Mouse (Mus musculus) embryonic facial prominence, embryonic 12.5 days (tissue): ENCODE data around the gene Csf1. TPM values are rescaled to one million over a fixed set of nuclear protein-coding genes. Genes with fewer than 3 reads are reported as not detected.
A peak's percentile ranks its signal among the peaks of the same experiment; 100 is the strongest.

ENCODE experiments used
- ATAC-seq: fragments of 200-750 bp; cut with Nextera tagmentation; 2 replicates; pipeline ENCODE4 v1.8.0; 2017; ENCODE audit not compliant: insufficient number of reproducible peaks, insufficient read depth, low FRiP score, low TSS enrichment
- H3K27ac ChIP-seq: fragments of 300-500 bp; sonication (generic); 2 replicates; pipeline ENCODE4 v1.5.1; 2016; ENCODE audit warnings: mild to moderate bottlenecking
- H3K27me3 ChIP-seq: fragments of 300-500 bp; sonication (generic); 2 replicates; pipeline ENCODE4 v1.6.1; 2016; ENCODE audit warnings: mild to moderate bottlenecking, moderate library complexity
- H3K36me3 ChIP-seq: fragments of 300-500 bp; sonication (generic); 2 replicates; pipeline ENCODE4 v1.6.1; 2016; ENCODE audit warnings: mild to moderate bottlenecking
- H3K4me1 ChIP-seq: fragments of 300-500 bp; sonication (generic); 2 replicates; pipeline ENCODE4 v1.6.1; 2016
- H3K4me2 ChIP-seq: fragments of 300-500 bp; sonication (generic); replicated peaks from 2 replicates; pipeline ENCODE4 v1.6.1; 2016; ENCODE audit warnings: mild to moderate bottlenecking, moderate library complexity
- H3K4me3 ChIP-seq: fragments of 300-500 bp; sonication (generic); 2 replicates; pipeline ENCODE4 v1.5.1; 2016; ENCODE audit warnings: mild to moderate bottlenecking
- H3K9ac ChIP-seq: fragments of 300-500 bp; sonication (generic); 2 replicates; pipeline ENCODE4 v1.6.1; 2016; ENCODE audit warnings: mild to moderate bottlenecking, moderate library complexity
- H3K9me3 ChIP-seq: fragments of 300-500 bp; sonication (generic); 2 replicates; pipeline ENCODE4 v1.6.1; 2016; ENCODE audit warnings: mild to moderate bottlenecking, moderate library complexity
- WGBS: fragments of 180-500 bp; shearing (Covaris S2); methylation state at CpG from one replicate; pipeline ENCODE4 v1.1.7; 2016; 5-methylcytosine and 5-hydroxymethylcytosine counted together
- polyA plus RNA-seq: library from polyadenylated mRNA; unstranded; fragments of >200 nt; fragmentation: Nextera tagmentation; extraction: Ambion mirVana; gene quantifications from 2 replicates; pipeline ENCODE4 v1.2.1, GENCODE M21; 2016

The Csf1 gene
- polyA plus RNA-seq, 1 experiment from 2014 or later, result 7.2 TPM

DNA sequence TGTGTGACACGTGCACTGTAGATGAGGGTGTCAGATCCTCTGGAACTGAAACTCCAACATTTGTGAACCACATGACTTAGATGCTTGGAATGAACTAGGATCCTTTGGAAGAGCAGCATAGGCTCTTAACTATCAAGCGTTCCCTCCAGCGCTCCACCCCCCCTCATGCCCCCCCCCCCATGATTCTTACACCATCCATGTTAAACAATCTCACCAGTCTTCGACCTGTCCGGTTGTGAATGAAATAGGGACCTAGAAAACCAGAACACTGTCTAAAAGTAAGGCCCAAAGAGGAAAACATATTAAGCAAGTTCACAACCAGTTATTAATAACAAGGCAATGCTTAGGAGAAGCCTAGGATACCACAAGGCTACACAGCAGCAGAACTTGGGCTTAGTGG is 32.5 kb upstream of the Csf1 start:
- Histone ChIP-seq H3K9ac (no peak overlapping the region), H3K36me3 (no peaks in the 10 kb centered on the region), H3K27ac (peak overlapping the region; percentile 85), H3K27me3 (no peaks in the 10 kb centered on the region), H3K4me3 (no peak overlapping the region), H3K4me2 (no peak overlapping the region), H3K4me1 (peaks cover 18% of the 10 kb centered on the region), H3K9me3 (no peaks in the 10 kb centered on the region)
- WGBS, result 83% methylated on average over 5 of the region's 5 CpGs
- no peak for ATAC-seq

DNA sequence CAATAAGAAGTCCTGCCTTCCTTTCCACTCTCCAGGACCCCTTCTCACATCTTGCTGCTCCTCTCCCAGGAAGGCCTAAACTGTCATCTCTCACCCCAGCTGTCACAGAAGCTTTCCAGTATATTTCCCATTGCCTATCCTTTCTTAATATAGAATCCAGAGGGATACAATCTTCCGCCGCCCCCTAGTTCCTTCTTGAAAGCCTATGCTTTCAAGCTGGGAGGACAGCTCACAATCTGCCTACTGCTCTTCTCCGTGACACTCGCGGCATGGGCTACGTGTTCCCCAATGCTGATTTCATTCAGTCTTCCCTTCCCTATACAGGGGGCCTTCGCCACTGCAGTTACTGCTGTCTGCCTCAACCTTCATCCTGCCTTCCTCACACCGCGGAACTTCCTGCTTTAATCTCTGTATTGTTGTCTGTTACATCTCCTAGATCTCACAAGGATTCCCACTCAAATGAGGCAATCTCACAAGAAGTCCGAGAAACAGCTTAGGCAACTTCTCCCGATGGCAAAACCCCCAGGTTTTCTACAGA is 30.6 kb upstream of the Csf1 start:
- Histone ChIP-seq H3K4me3 (no peak overlapping the region), H3K36me3 (no peaks in the 10 kb centered on the region), H3K27me3 (no peaks in the 10 kb centered on the region), H3K9ac (no peak overlapping the region), H3K4me2 (no peak overlapping the region), H3K27ac (no peak overlapping the region), H3K9me3 (no peaks in the 10 kb centered on the region), H3K4me1 (peaks cover 30% of the 10 kb centered on the region)
- 87% methylated on average over 11 of the region's 11 CpGs for WGBS
- no peak for ATAC-seq

DNA sequence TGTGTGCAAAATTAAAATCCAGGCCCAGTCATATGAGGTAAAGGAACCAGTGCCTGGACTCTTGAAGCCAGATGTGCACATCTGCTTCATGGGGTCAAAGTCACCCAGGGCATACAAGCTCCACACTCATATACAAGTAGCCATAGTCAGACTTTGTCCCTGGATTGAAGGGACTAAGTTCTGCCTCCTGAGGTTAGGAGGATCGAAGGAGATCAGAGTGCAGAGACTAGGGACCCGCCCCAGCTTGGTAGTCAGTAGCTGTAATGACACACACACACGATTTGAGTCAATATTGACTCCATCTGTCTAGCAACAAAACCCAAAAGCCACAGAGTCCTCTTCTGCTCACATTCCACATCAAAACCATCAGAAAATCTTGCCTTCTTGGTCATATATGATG is 30.0 kb upstream of the Csf1 start:
- no peak for ATAC-seq
- no peak overlapping the region for H3K27ac ChIP-seq
- 78% methylated on average over 3 of the region's 3 CpGs for WGBS
- no peaks in the 10 kb centered on the region for H3K27me3 ChIP-seq
- peaks cover 30% of the 10 kb centered on the region for H3K4me1 ChIP-seq
- no peak overlapping the region for H3K4me2 ChIP-seq
- no peak overlapping the region for H3K9ac ChIP-seq
- H3K9me3 ChIP-seq, result no peaks in the 10 kb centered on the region
- H3K36me3 ChIP-seq, result no peaks in the 10 kb centered on the region
- no peak overlapping the region for H3K4me3 ChIP-seq

DNA sequence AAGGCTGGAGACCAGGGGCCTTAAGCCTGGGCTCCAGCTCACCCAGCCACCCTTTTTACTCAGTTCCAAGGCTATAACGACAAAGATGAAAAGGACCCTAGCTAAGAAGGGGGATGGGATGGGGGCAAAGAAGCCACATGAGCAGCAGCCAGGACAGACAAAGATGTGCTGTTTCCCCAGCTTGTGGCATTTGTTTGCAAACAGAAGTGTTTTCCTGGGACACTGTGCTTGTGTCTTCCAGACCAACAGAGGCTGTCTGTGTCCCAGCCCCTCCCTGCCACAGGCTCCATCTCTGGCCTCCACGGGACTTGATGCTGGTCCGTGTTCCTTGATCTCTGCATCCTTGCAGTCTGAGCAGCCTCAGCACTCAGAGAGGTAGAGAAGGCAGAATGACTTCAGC is 28.6 kb upstream of the Csf1 start:
- no peak for ATAC-seq
- no peak overlapping the region for H3K27ac ChIP-seq
- peaks cover 27% of the 10 kb centered on the region for H3K4me1 ChIP-seq

DNA sequence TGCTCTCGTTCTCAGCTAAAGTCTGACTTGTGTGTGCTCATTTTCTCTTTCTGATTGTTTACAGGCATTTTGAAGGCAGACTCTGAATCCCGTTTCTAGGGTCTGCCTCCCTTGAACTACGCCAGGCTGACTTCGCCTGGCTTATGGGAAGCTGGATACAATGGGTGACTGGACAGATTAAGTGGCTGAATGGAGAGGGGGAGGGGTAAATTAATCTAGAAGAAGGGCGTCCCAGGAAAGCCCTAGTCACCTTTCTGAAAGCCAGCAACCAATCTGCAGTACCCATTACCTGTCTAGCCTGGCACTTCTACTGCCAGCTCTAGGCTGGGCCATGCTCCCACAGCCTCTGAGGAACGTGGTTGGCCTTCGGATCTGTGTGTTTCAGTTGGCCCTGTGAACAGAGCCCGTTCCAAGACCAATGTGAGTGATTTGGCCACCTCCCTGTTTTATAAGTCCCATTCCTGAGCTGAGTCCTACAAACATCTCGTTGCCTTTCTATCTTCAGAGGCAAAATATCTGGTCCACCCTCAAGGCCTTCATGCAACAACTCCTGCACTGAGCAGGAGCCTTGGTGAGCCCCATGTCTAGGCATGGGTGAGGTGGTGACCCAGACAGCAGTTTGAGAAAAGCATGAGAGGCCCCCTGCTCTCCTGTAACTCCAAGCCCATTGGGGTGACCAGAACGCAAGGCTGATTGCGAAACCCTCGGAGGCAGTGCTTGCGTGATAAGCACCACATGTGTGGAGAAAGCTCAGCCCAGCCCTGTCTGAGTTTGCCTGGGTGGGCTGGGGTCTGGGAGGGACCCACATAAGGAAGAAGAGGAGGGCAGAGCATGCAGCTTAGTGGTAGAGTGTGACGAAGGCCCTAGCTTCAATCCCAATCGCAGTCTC is 27.6 kb upstream of the Csf1 start:
- Histone ChIP-seq H3K9ac (no peak overlapping the region; the same call in 1 of the 2 replicates), H3K27me3 (no peaks in the 10 kb centered on the region), H3K4me1 (peaks cover 17% of the 10 kb centered on the region), H3K4me3 (no peak overlapping the region), H3K27ac (no peak overlapping the region), H3K9me3 (no peaks in the 10 kb centered on the region), H3K36me3 (no peaks in the 10 kb centered on the region), H3K4me2 (no peak overlapping the region)
- WGBS, result 68% methylated on average over 15 of the region's 15 CpGs
- ATAC-seq, result no peak

More for the DNA sequence above, 28.6 kb upstream of the Csf1 start:
- Histone ChIP-seq H3K9me3 (no peaks in the 10 kb centered on the region), H3K4me2 (no peak overlapping the region), H3K27me3 (no peaks in the 10 kb centered on the region), H3K36me3 (no peaks in the 10 kb centered on the region), H3K4me3 (no peak overlapping the region), H3K9ac (no peak overlapping the region)
- 38% methylated on average over 3 of the region's 3 CpGs for WGBS

DNA sequence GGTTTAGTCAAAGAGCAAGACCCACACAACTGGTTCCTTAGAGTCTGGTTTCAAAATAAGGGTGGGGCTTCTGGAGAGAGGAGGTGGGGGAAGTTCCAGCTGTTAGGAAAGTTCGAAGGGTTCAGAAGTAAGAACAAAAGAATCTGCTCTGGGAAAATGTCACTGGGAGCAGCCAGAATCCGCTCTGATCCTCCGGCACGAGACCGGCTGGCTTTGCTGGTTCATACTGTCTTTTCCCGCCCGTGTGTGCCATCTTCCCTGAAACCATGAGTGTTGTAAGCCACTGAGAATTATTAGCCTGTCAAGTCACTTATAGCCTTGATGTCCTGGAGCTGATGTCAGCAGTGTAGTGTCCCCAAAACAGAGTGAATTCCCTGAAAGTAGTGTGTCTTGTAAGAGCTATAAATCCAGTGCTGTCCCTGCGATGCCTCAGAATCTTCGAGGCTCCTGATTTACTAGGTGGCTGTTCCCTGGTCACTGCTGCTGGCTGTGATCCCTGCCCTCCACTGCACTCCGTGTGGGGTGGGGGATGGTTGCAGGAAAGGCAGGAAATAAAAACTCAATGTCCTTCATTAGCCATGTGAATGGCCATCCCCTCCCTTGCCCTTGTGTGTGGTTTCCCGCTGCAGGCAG is 26.8 kb upstream of the Csf1 start:
- Histone ChIP-seq H3K9ac (no peak overlapping the region; the same call in 1 of the 2 replicates), H3K4me1 (peaks cover 16% of the 10 kb centered on the region), H3K27me3 (no peaks in the 10 kb centered on the region), H3K9me3 (no peaks in the 10 kb centered on the region), H3K4me2 (no peak overlapping the region), H3K4me3 (no peak overlapping the region), H3K36me3 (no peaks in the 10 kb centered on the region), H3K27ac (no peak overlapping the region)
- ATAC-seq, result no peak
- WGBS, result 48% methylated on average over 11 of the region's 11 CpGs

DNA sequence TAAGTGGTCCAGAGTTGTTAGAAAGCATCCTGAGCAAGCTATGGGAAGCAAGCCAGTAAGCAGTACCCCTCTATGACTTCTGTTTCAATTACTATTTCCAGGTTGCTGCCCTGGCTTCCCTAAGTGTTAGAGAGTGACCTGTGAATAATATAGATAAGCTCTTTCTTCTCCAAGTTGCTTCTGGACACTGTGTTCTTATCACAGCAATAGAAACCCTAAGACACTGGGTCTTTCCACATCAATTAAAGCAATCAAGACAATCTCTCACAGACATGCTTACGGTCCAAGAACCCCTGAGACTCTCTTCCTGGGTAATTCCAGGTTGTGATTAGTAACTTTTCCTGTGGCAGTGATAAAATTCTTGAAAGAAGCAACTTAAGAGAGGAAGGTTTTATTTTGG is 26.1 kb upstream of the Csf1 start:
- no peak for ATAC-seq
- no peak overlapping the region for H3K27ac ChIP-seq

DNA sequence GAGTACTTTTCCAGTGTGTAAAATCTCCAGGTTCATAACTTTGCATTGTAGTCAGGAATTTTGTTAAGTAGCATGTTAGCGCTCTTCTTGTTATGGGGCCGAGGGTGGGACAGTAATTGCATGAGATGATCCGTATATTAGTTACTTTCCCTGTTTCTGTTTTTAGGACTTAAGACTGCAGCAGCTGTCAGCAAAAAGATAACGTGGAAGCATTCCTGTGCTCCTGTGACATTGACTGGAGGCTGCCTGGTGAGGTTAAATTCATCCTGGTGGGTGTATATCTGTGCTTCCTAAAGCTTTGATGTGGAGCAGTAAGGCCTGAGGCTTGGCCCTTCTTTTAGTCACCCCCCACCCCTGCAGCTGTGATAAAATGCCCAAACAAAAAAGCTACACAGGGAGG is 25.3 kb upstream of the Csf1 start:
- H3K27me3 ChIP-seq, result no peaks in the 10 kb centered on the region
- peaks cover 16% of the 10 kb centered on the region for H3K4me1 ChIP-seq
- no peak overlapping the region for H3K4me2 ChIP-seq
- H3K36me3 ChIP-seq, result no peaks in the 10 kb centered on the region
- no peak for ATAC-seq
- no peak overlapping the region for H3K4me3 ChIP-seq
- H3K27ac ChIP-seq, result no peak overlapping the region
- WGBS, result 76% methylated on average over 4 of the region's 4 CpGs
- H3K9ac ChIP-seq, result no peak overlapping the region
- no peaks in the 10 kb centered on the region for H3K9me3 ChIP-seq

More for the DNA sequence above, 26.1 kb upstream of the Csf1 start:
- Histone ChIP-seq H3K9me3 (no peaks in the 10 kb centered on the region), H3K27me3 (no peaks in the 10 kb centered on the region), H3K4me2 (no peak overlapping the region), H3K36me3 (no peaks in the 10 kb centered on the region), H3K4me1 (peaks cover 16% of the 10 kb centered on the region), H3K4me3 (no peak overlapping the region), H3K9ac (no peak overlapping the region)
- 88% methylated on average over 1 of the region's 1 CpGs for WGBS

DNA sequence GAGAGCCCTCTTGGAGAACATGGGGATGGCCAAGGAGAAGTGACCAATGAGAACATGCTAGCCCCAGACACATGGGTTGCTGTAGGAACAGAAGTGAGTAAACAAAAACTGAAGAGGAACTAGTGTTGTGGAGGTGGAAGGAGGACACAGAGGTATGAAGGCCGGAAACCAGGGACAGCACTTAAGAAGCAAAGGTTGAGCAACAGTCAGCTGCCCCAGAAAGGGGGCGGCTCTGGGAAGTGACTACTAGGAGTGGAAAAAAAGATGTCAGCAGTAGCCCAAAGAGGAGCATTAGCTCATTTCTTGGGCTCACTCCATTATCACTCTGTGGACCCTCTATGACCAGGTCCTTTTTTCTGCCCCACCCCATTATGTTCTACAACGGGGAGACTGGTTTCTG is 23.0 kb upstream of the Csf1 start:
- Histone ChIP-seq H3K27ac (no peak overlapping the region), H3K4me3 (no peak overlapping the region), H3K27me3 (no peaks in the 10 kb centered on the region), H3K4me2 (no peak overlapping the region), H3K9me3 (no peaks in the 10 kb centered on the region), H3K36me3 (no peaks in the 10 kb centered on the region), H3K9ac (no peak overlapping the region), H3K4me1 (peaks cover 16% of the 10 kb centered on the region)
- ATAC-seq, result no peak
- WGBS, result 95% methylated on average over 3 of the region's 3 CpGs

DNA sequence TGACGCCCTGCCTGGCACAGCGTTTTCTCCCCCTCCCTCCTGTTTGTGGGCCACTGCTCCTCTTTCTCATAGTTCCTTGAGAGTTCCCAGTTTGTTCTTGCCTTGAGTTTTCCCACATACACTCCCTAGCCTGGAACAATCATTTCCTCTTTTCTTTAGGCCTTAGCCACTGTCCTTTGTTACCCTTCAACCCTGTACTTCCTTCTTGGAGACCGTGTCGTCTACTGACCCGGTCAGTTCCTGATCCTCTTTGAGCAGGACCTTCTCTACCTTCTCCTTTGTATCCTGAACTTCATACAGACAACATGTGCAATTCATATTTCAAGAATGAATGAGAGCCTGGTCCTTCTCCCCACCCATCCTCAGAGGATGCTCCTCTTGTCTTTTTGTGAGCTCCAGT is 21.0 kb upstream of the Csf1 start:
- Histone ChIP-seq H3K9me3 (no peaks in the 10 kb centered on the region), H3K4me2 (no peak overlapping the region), H3K27ac (no peak overlapping the region), H3K4me3 (no peak overlapping the region), H3K9ac (no peak overlapping the region), H3K36me3 (no peaks in the 10 kb centered on the region), H3K4me1 (peaks cover 2% of the 10 kb centered on the region; the same call in 1 of the 2 replicates), H3K27me3 (no peaks in the 10 kb centered on the region)
- WGBS, result 80% methylated on average over 5 of the region's 5 CpGs
- ATAC-seq, result no peak

DNA sequence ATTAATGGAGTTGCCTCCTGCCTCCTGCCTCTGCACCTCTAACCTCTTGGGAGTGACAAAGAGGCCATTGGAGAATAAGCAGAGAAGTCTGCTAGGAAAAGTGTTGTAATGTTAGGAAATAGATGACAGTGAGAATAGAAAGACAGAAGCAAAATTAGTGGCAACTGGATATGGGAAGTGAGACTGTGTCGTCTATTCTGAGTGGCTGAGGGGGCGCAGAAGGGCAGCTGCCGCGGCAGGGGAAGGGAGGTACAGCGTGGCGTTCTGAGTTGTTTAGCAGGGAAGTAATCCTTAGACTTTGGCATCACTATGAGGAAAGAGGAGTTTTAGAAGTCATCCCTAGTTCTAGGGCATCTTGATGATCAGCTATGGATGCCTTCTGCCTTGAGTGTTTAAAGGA is 17.7 kb upstream of the Csf1 start:
- no peak overlapping the region for H3K4me3 ChIP-seq
- no peak for ATAC-seq
- no peak overlapping the region for H3K27ac ChIP-seq
- no peak overlapping the region for H3K4me2 ChIP-seq
- no peak overlapping the region for H3K9ac ChIP-seq
- H3K27me3 ChIP-seq, result no peaks in the 10 kb centered on the region
- no peaks in the 10 kb centered on the region for H3K9me3 ChIP-seq
- peaks cover 16% of the 10 kb centered on the region; the same call in 1 of the 2 replicates for H3K4me1 ChIP-seq
- H3K36me3 ChIP-seq, result no peaks in the 10 kb centered on the region
- 78% methylated on average over 6 of the region's 6 CpGs for WGBS

DNA sequence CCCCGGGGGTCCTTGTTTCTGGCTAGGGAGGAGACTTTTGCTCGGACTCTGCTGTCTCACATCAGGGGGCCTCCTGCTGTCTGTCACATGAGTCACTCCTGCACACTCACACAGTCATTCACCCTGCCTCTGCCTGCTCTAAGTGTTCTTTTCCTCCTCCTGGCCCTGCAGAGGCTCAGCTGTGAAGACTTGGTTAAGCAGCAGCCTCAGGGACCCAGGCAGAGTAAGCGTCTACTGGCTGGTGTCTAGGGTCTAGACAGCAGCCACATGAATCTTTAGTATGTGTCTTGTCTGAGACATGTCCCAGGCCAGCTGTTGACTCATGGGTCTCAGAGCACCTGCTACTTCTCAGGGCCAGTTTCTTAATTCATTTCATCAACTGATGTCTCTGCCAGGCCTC is 16.0 kb upstream of the Csf1 start:
- Histone ChIP-seq H3K36me3 (no peaks in the 10 kb centered on the region), H3K9ac (no peak overlapping the region), H3K27ac (no peak overlapping the region), H3K4me2 (no peak overlapping the region), H3K4me3 (no peak overlapping the region), H3K27me3 (no peaks in the 10 kb centered on the region), H3K4me1 (peaks cover 16% of the 10 kb centered on the region; the same call in 1 of the 2 replicates), H3K9me3 (no peaks in the 10 kb centered on the region)
- 12% methylated on average over 3 of the region's 3 CpGs for WGBS
- ATAC-seq, result no peak
